Mouse (Mus musculus) liver, embryonic 14.5 days (tissue): ENCODE measurements around the gene Foxn1.

Experiments used
- CTCF ChIP-seq: IDR thresholded peaks from 2 replicates; pipeline ENCODE4 v1.5.1; 2016; ENCODE audit warnings: antibody characterized with exemption, low read depth, control low read depth
- EP300 ChIP-seq: IDR thresholded peaks from 2 replicates; pipeline ENCODE4 v1.6.1; 2016; ENCODE audit warnings: antibody characterized with exemption, low read depth

DNA sequence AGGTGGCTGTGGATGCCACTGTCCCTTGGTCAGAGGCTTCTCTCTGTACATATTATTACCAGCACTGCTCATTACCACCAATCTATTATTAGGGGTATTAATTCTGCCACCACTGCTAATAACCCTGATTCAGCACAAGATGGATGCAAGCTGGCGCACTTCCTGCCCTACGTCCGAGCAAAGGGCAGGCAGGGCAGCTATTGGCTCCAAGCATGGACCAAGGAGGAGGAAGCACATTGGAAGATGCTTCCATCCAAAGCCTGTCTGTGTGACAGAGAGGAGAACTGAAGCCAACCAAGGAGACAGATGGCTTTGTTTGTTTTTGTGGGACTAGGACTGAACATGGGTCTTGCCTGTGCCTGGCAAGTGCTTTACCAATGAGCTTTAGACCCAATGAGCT, 5.4 kb downstream of the Foxn1 start:
- TF ChIP-seq CTCF (no peak), EP300 (no peak)
